Mouse (Mus musculus): ENCODE measurements around the gene E2f2.

GRCm38 (mm10) chr4:136196201-136196600 is 24.0 kb downstream of the E2f2 start:
- no peak for TF ChIP-seq CTCF (IDR thresholded peaks at IDR 0.05; ENCODE audit: borderline replicate concordance, insufficient read depth, low read depth, low read length)
- TF ChIP-seq POLR2A (IDR thresholded peaks at IDR 0.05; ENCODE audit: borderline replicate concordance, insufficient read depth, low read length), result no peak

Data from cerebellum, adult 2 months (tissue).